In genomic region chr6:134311346-134311745, GRCm38 (mm10) we compare ENCODE assay signal across 30 mouse cellular contexts.
DNase-seq lines count a peak whose midpoint lies in the region; ATAC-seq lines count a peak whose summit lies in the region.
"Had no signal": no experiment of that assay in that cellular context is flagged by ENCODE, and none has a peak within 500 bp of the region (broad histone marks: within the 10 kb centered on the region; RNA-seq: fewer than 3 reads in every experiment).

No protein-coding gene starts in this region.

- no peaks in the 10 kb centered on the region for H3K36me3 ChIP-seq in hindbrain, embryonic 10.5 days
- H3K36me3 ChIP-seq in hindbrain, embryonic 12.5 days = no peaks in the 10 kb centered on the region
- no peaks in the 10 kb centered on the region for H3K36me3 ChIP-seq in neural tube, embryonic 15.5 days
- H3K36me3 ChIP-seq: heart, embryonic 10.5 days; heart, embryonic 15.5 days; hindbrain, embryonic 15.5 days; limb, embryonic 12.5 days; midbrain, embryonic 13.5 days had no signal

- H3K27ac ChIP-seq in hindbrain, embryonic 10.5 days = no peak overlapping the region
- no peak overlapping the region for H3K27ac ChIP-seq in hindbrain, embryonic 12.5 days
- no peak overlapping the region for H3K27ac ChIP-seq in neural tube, embryonic 15.5 days (replicated peaks)
- H3K27ac ChIP-seq: gastrocnemius, adult 2 months; heart, embryonic 10.5 days; heart, embryonic 15.5 days; hindbrain, embryonic 15.5 days; left cerebral cortex, adult 2 months; limb, embryonic 12.5 days; midbrain, embryonic 13.5 days had no signal

- H3K9me3 ChIP-seq in hindbrain, embryonic 10.5 days = no peaks in the 10 kb centered on the region
- no peaks in the 10 kb centered on the region for H3K9me3 ChIP-seq in hindbrain, embryonic 12.5 days (replicated peaks)
- no peaks in the 10 kb centered on the region for H3K9me3 ChIP-seq in neural tube, embryonic 15.5 days (replicated peaks)
- H3K9me3 ChIP-seq: heart, embryonic 10.5 days; heart, embryonic 15.5 days; hindbrain, embryonic 15.5 days; limb, embryonic 12.5 days; midbrain, embryonic 13.5 days had no signal

- no peaks in the 10 kb centered on the region for H3K4me1 ChIP-seq in hindbrain, embryonic 10.5 days (replicated peaks)
- H3K4me1 ChIP-seq in hindbrain, embryonic 12.5 days = no peaks in the 10 kb centered on the region
- no peaks in the 10 kb centered on the region for H3K4me1 ChIP-seq in neural tube, embryonic 15.5 days
- H3K4me1 ChIP-seq: heart, embryonic 10.5 days; heart, embryonic 15.5 days; hindbrain, embryonic 15.5 days; limb, embryonic 12.5 days; megakaryocyte, embryonic 14.5 days; midbrain, embryonic 13.5 days had no signal

- H3K9ac ChIP-seq in hindbrain, embryonic 12.5 days = no peak overlapping the region
- no peak overlapping the region for H3K9ac ChIP-seq in neural tube, embryonic 15.5 days (replicated peaks)
- H3K9ac ChIP-seq: heart, embryonic 15.5 days; hindbrain, embryonic 15.5 days; limb, embryonic 12.5 days; liver, postnatal 0 days; midbrain, embryonic 13.5 days had no signal

- 85% methylated on average over 4 of the region's 4 CpGs for WGBS in hindbrain, embryonic 10.5 days
- 78% methylated on average over 4 of the region's 4 CpGs for WGBS in hindbrain, embryonic 12.5 days
- WGBS in neural tube, embryonic 15.5 days = 95% methylated on average over 4 of the region's 4 CpGs

- H3K4me3 ChIP-seq in hindbrain, embryonic 10.5 days = no peak overlapping the region
- no peak overlapping the region for H3K4me3 ChIP-seq in hindbrain, embryonic 12.5 days
- no peak overlapping the region for H3K4me3 ChIP-seq in neural tube, embryonic 15.5 days (replicated peaks)
- H3K4me3 ChIP-seq: erythroblast, embryonic 14.5 days; gastrocnemius, adult 2 months; heart, embryonic 10.5 days; heart, embryonic 15.5 days; hindbrain, embryonic 15.5 days; left cerebral cortex, adult 2 months; limb, embryonic 12.5 days; megakaryocyte, embryonic 14.5 days; midbrain, embryonic 13.5 days had no signal

- H3K27me3 ChIP-seq in hindbrain, embryonic 10.5 days (ENCODE audit: insufficient read depth, poor library complexity, severe bottlenecking) = no peaks in the 10 kb centered on the region
- H3K27me3 ChIP-seq in hindbrain, embryonic 12.5 days = no peaks in the 10 kb centered on the region
- H3K27me3 ChIP-seq in neural tube, embryonic 15.5 days (replicated peaks) = no peaks in the 10 kb centered on the region
- H3K27me3 ChIP-seq: heart, embryonic 15.5 days; hindbrain, embryonic 15.5 days; limb, embryonic 12.5 days; midbrain, embryonic 13.5 days had no signal

- ATAC-seq in hindbrain, embryonic 12.5 days (ENCODE audit: low FRiP score) = no peak
- ATAC-seq in neural tube, embryonic 15.5 days (ENCODE audit: low FRiP score) = no peak
- ATAC-seq: forebrain, embryonic 16.5 days; inflammation-experienced regulatory T-cells, adult 6 months; liver, postnatal 0 days; midbrain, embryonic 13.5 days had no signal

- no peak overlapping the region for H3K4me2 ChIP-seq in hindbrain, embryonic 12.5 days (replicated peaks)
- no peak overlapping the region for H3K4me2 ChIP-seq in neural tube, embryonic 15.5 days
- H3K4me2 ChIP-seq: heart, embryonic 15.5 days; hindbrain, embryonic 15.5 days; limb, embryonic 12.5 days; liver, embryonic 11.5 days; midbrain, embryonic 13.5 days had no signal

- DNase-seq in adrenal gland, postnatal 14 days = peak; percentile 56
- DNase-seq in adrenal gland, postnatal 4 days (ENCODE audit: low spot score in 2 of 2) = no peak
- DNase-seq in hindbrain, embryonic 10.5 days (ENCODE audit: low spot score) = peak; percentile 27
- DNase-seq in neural tube, embryonic 10.5 days (ENCODE audit: extremely low spot score, low spot score) = peak; percentile 30
- peak; percentile 38 for DNase-seq in mesoderm, embryonic 11.5 days (ENCODE audit: low read depth, low spot score)
- DNase-seq in Muller cell, postnatal 12 days (ENCODE audit: inconsistent ontology term) = no peak
- DNase-seq: cerebellum, adult 2 months; cerebellum, postnatal 14 days; gastrocnemius, adult 2 months; heart, postnatal 4 days; kidney, adult 18-20 months; kidney, postnatal 14 days; liver, postnatal 0 days; lung, postnatal 4 days; right cerebral cortex, adult 18-20 months; spleen, adult 18-20 months; thymus, postnatal 25 days had no signal

Comparison
In these comparisons a context has a peak if more than half of its experiments do, and no peak if none do; other contexts are left out.
1. DNase-seq: peak in adrenal gland, postnatal 14 days (single experiment), hindbrain, embryonic 10.5 days (single experiment), neural tube, embryonic 10.5 days (single experiment) and mesoderm, embryonic 11.5 days (single experiment); none in adrenal gland, postnatal 4 days (0 of 2) and Muller cell, postnatal 12 days (single experiment).